In genomic region chr11:115649706-115650105, GRCm38 (mm10) we compare ENCODE assay signal across 9 mouse cellular contexts. TPM values are rescaled to one million over a fixed set of nuclear protein-coding genes. Genes with fewer than 3 reads are reported as not detected.
DNase-seq lines count a peak whose midpoint lies in the region; ATAC-seq lines count a peak whose summit lies in the region.
"Had no signal": no experiment of that assay in that cellular context is flagged by ENCODE, and none has a peak within 500 bp of the region (broad histone marks: within the 10 kb centered on the region; RNA-seq: fewer than 3 reads in every experiment).

No protein-coding gene starts in this region.

- intact Hi-C loops in left cerebral cortex, postnatal 36 days (cut with DNase I) = loop anchor here (2.0 to 5.0 kb wide), 2 partner anchors 59 to 163 kb away; partner anchors contain the start of genes Caskin2, Grb2 and Tsen54

- 0 out of 2 replicates have a peak overlapping the region, but pooled peaks have one; percentile 7 for H3K27ac ChIP-seq in kidney, embryonic 15.5 days

- no peaks in the 10 kb centered on the region for H3K27me3 ChIP-seq in kidney, embryonic 15.5 days

- H3K4me2 ChIP-seq in kidney, embryonic 15.5 days = no peak overlapping the region

- no peak for DNase-seq in kidney, adult 18-20 months
- DNase-seq in cerebellum, adult 11-12 months = peak; percentile 96
- DNase-seq in cerebellum, postnatal 36 days = peak; percentile 83 to 90
- peak; percentile 53 to 59 for DNase-seq in left cerebral cortex, postnatal 36 days (ENCODE audit: low spot score in 2 of 2)
- DNase-seq in urinary bladder, postnatal 14 days (ENCODE audit: low spot score) = no peak
- DNase-seq in urinary bladder, adult 18-20 months (ENCODE audit: low spot score in 2 of 2) = no peak
- DNase-seq: thymus, adult 2 months had no signal

- H3K4me3 ChIP-seq in kidney, embryonic 15.5 days (replicated peaks) = no peak overlapping the region

- H3K9me3 ChIP-seq in kidney, embryonic 15.5 days (replicated peaks) = no peaks in the 10 kb centered on the region

- peaks cover 8% of the 10 kb centered on the region; the same call in 1 of the 2 replicates for H3K4me1 ChIP-seq in kidney, embryonic 15.5 days

- 72% methylated on average over 10 of the region's 10 CpGs for WGBS in kidney, embryonic 15.5 days

- H3K9ac ChIP-seq in kidney, embryonic 15.5 days = no peak overlapping the region

- H3K36me3 ChIP-seq in kidney, embryonic 15.5 days = peaks cover 84% of the 10 kb centered on the region

- no peak for ATAC-seq in kidney, embryonic 15.5 days (replicated peaks; ENCODE audit: low FRiP score)
- ATAC-seq in activated CD4-positive, CD25-positive, alpha-beta regulatory T cell, adult 4 months = no peak

RNA-seq across cellular contexts. Expression of gene Slc25a19, which starts 21.6 kb away (rescaled TPM):
- 45.8 and 48.3 TPM in 2 replicates for polyA plus RNA-seq in kidney, embryonic 15.5 days (2015; fragmentation: Nextera tagmentation; extraction: Ambion mirVana)
- total RNA-seq in left cerebral cortex, postnatal 36 days (2021) = 10 to 100 TPM; 56.8 to 60.1 TPM
- polyA plus RNA-seq in activated CD4-positive, CD25-positive, alpha-beta regulatory T cell, adult 4 months (2017; shearing (Covaris generic)) = 10 to 100 TPM; 68.7 to 90.3 TPM

RNA-seq across cellular contexts. Expression of gene Mif4gd, which starts 36.9 kb away (rescaled TPM):
- 35.8 and 37.6 TPM in 2 replicates for polyA plus RNA-seq in kidney, embryonic 15.5 days (2015; fragmentation: Nextera tagmentation; extraction: Ambion mirVana)
- total RNA-seq in left cerebral cortex, postnatal 36 days (2021) = 10 to 100 TPM; 15.1 to 18.1 TPM
- polyA plus RNA-seq in activated CD4-positive, CD25-positive, alpha-beta regulatory T cell, adult 4 months (2017; shearing (Covaris generic)) = 100 to 1,000 TPM; 230 to 231 TPM

RNA-seq across cellular contexts. Expression of gene Gga3, which starts 45.9 kb away (rescaled TPM):
- polyA plus RNA-seq in kidney, embryonic 15.5 days (2015; fragmentation: Nextera tagmentation; extraction: Ambion mirVana) = 18.5 and 20.7 TPM in 2 replicates
- 10 to 100 TPM; 70.2 to 74.3 TPM for total RNA-seq in left cerebral cortex, postnatal 36 days (2021)
- 10 to 100 TPM; 23.1 to 26.5 TPM for polyA plus RNA-seq in activated CD4-positive, CD25-positive, alpha-beta regulatory T cell, adult 4 months (2017; shearing (Covaris generic))

RNA-seq across cellular contexts. Expression of gene Mrps7, which starts 46.0 kb away (rescaled TPM):
- 102 and 103 TPM in 2 replicates for polyA plus RNA-seq in kidney, embryonic 15.5 days (2015; fragmentation: Nextera tagmentation; extraction: Ambion mirVana)
- total RNA-seq in left cerebral cortex, postnatal 36 days (2021) = 10 to 100 TPM; 49.8 to 57.9 TPM
- polyA plus RNA-seq in activated CD4-positive, CD25-positive, alpha-beta regulatory T cell, adult 4 months (2017; shearing (Covaris generic)) = 10 to 100 TPM; 28.2 to 29.8 TPM

RNA-seq across cellular contexts. Expression of gene Grb2, which starts 58.7 kb away (rescaled TPM):
- 92.0 and 98.4 TPM in 2 replicates for polyA plus RNA-seq in kidney, embryonic 15.5 days (2015; fragmentation: Nextera tagmentation; extraction: Ambion mirVana)
- 100 to 1,000 TPM; 175 to 190 TPM for total RNA-seq in left cerebral cortex, postnatal 36 days (2021)
- polyA plus RNA-seq in activated CD4-positive, CD25-positive, alpha-beta regulatory T cell, adult 4 months (2017; shearing (Covaris generic)) = 10 to 100 TPM; 28.3 to 34.4 TPM

Comparison
In these comparisons a context has a peak if more than half of its experiments do, and no peak if none do; other contexts are left out.
1. DNase-seq: peak in cerebellum, adult 11-12 months (single experiment), cerebellum, postnatal 36 days (2 of 2) and left cerebral cortex, postnatal 36 days (2 of 2); none in kidney, adult 18-20 months (single experiment), urinary bladder, postnatal 14 days (single experiment) and urinary bladder, adult 18-20 months (0 of 2).